Mouse (Mus musculus) CH12.LX (cell line): Measurements from ENCODE around the gene Mgll.

Experiments
- BHLHE40 ChIP-seq: IDR thresholded peaks from 2 replicates; pipeline ENCODE4 v1.6.1; 2011; ENCODE audit warnings: mild to moderate bottlenecking, low read depth, low read length, improper control_type of control experiment
- CHD2 ChIP-seq: IDR thresholded peaks from 2 replicates; pipeline ENCODE4 v1.6.1; 2011; ENCODE audit warnings: low read length, improper control_type of control experiment
- CTCF ChIP-seq, 2 experiments: IDR thresholded peaks in 1 of 2; conservative IDR thresholded peaks in 1 of 2; 2 replicates each; pipeline ENCODE4 v1.5.1; 2011 to 2012; ENCODE audit warnings: low read depth in 2 of 2, low read length in 2 of 2, improper control_type of control experiment in 1 of 2, inconsistent platforms in 1 of 2, mild to moderate bottlenecking in 1 of 2, moderate library complexity in 1 of 2
- GABPA ChIP-seq: IDR thresholded peaks from 2 replicates; pipeline ENCODE4 v1.6.1; 2012; ENCODE audit warnings: low read depth, low read length, improper control_type of control experiment, inconsistent platforms; ENCODE audit not compliant: insufficient replicate concordance
- MAFK ChIP-seq: IDR thresholded peaks from 2 replicates; pipeline ENCODE4 v1.6.1; 2011; ENCODE audit warnings: low read length, improper control_type of control experiment; ENCODE audit not compliant: insufficient replicate concordance
- MYC ChIP-seq: IDR thresholded peaks from 2 replicates; pipeline ENCODE4 v1.6.1; 2011; ENCODE audit warnings: low read depth, mild to moderate bottlenecking, improper control_type of control experiment, low read length
- RAD21 ChIP-seq: IDR thresholded peaks from 2 replicates; pipeline ENCODE4 v1.6.1; 2011; ENCODE audit warnings: low read depth, mild to moderate bottlenecking, low read length, improper control_type of control experiment, moderate library complexity
- SIN3A ChIP-seq: IDR thresholded peaks from 2 replicates; pipeline ENCODE4 v1.6.1; 2012; ENCODE audit warnings: low read length, improper control_type of control experiment, inconsistent platforms
- USF1 ChIP-seq: IDR thresholded peaks from 2 replicates; pipeline ENCODE4 v1.6.1; 2014; ENCODE audit warnings: low read depth, mild to moderate bottlenecking, inconsistent platforms, low read length, improper control_type of control experiment
- ZC3H11A ChIP-seq: IDR thresholded peaks from 2 replicates; pipeline ENCODE4 v1.6.1; 2012; ENCODE audit warnings: low read depth, mild to moderate bottlenecking, inconsistent platforms, low read length, improper control_type of control experiment

DNA sequence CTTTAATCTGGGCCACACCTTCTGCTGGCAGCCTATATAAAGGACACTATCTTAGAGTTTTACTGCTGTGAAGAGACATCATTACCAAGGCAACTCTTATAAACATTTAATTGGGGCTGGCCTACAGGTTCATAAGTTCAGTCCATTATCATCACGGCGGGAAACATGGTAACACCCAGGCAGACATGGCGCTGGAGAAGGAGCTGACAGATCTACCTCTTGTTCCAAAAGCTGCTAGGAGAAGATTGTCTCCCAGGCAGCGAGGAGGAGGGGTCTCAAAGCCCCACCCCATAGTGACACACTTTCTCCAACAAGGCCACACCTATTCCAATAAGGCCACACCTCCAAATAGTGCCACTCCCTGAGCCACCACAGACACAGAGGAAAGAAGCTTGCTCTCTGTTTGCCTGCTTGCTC, 58.8 kb downstream of the Mgll start:
- no peak for TF ChIP-seq CTCF (conservative IDR thresholded peaks at IDR 0.05 in 1 of 2, IDR thresholded peaks at IDR 0.05 in 1 of 2; ENCODE audit: low read depth in 2 of 2, low read length in 2 of 2)
- no peak for TF ChIP-seq SIN3A
- TF ChIP-seq ZC3H11A, result no peak
- no peak for TF ChIP-seq BHLHE40
- no peak for TF ChIP-seq CHD2
- no peak for TF ChIP-seq MAFK
- no peak for TF ChIP-seq MYC
- TF ChIP-seq USF1, result no peak
- TF ChIP-seq GABPA, result no peak
- no peak for TF ChIP-seq RAD21
